Mouse (Mus musculus) retina, postnatal 7 days (tissue): Measurements from ENCODE around the gene Fbxl8.

Source experiments
- DNase-seq: peaks from one replicate; pipeline ENCODE4 v3.0.0-alpha.2; 2012; ENCODE audit warnings: low read depth, low spot score

Fbxl8 gene

GRCm38 (mm10) chr8:105303874-105304273, 39.4 kb downstream of the Fbxl8 start:
- no peak for DNase-seq

GRCm38 (mm10) chr8:105304325-105305210, 40.1 kb downstream of the Fbxl8 start:
- DNase-seq: no peak

GRCm38 (mm10) chr8:105305211-105306145, 41.0 kb downstream of the Fbxl8 start, which contains the start of gene Elmo3:
Gene Elmo3 (plus strand): TSS chr8:105305601.
- no peak for DNase-seq

GRCm38 (mm10) chr8:105306146-105306691, 41.8 kb downstream of the Fbxl8 start:
- DNase-seq: no peak

- no peak for DNase-seq
These were observed 43.2 kb downstream of the Fbxl8 start for GRCm38 (mm10) chr8:105307670-105308069.

- no peak for DNase-seq
These were observed 44.0 kb downstream of the Fbxl8 start for GRCm38 (mm10) chr8:105308428-105308827.

- no peak for DNase-seq
These were observed 44.8 kb downstream of the Fbxl8 start for GRCm38 (mm10) chr8:105309142-105309847.

GRCm38 (mm10) chr8:105310118-105310517, 45.7 kb downstream of the Fbxl8 start:
- DNase-seq: no peak

GRCm38 (mm10) chr8:105311718-105312117, 47.3 kb downstream of the Fbxl8 start:
- no peak for DNase-seq

GRCm38 (mm10) chr8:105312891-105313481, 48.5 kb downstream of the Fbxl8 start:
- DNase-seq: no peak

- DNase-seq: no peak
These were observed 49.4 kb downstream of the Fbxl8 start for GRCm38 (mm10) chr8:105313622-105314402.

- no peak for DNase-seq
These were observed 50.8 kb downstream of the Fbxl8 start for GRCm38 (mm10) chr8:105315073-105315769.

- no peak for DNase-seq
These were observed 53.5 kb downstream of the Fbxl8 start for GRCm38 (mm10) chr8:105317941-105318340.

- DNase-seq: no peak
These were observed 54.3 kb downstream of the Fbxl8 start for GRCm38 (mm10) chr8:105318662-105319190.
